Mouse (Mus musculus) stomach, postnatal 0 days (tissue): ENCODE data around the gene Pole2.

Experiments
- CTCF ChIP-seq: IDR thresholded peaks from 2 replicates; pipeline ENCODE4 v1.5.1; 2016; ENCODE audit warnings: antibody characterized with exemption, low read depth, mild to moderate bottlenecking, moderate library complexity
- EP300 ChIP-seq: optimal IDR thresholded peaks from 2 replicates; pipeline ENCODE3; 2016; ENCODE audit warnings: antibody characterized with exemption

DNA sequence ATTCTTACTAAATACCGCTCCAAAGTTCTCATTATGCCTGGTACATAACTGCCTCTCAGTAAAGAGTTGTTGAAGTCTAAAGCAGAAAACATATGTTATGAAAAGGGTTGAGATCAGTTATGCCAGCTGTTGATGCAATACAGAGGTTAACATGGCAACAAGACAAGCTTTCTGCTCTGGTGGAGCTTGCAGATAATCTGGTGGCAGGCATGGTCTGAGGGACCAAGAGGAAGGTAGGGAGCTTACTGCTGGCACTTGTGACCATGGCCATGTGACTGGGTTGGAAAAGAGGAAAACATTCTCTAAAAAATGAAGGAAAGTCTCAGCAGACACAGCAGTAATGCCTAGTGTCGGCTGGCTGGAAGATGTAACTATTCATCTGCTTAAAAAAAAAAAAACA is 56.7 kb downstream of the Pole2 start:
- TF ChIP-seq EP300 (no peak), CTCF (no peak)
